Mouse (Mus musculus): ENCODE data around the gene Epb41l2.

The Epb41l2 gene

DNA sequence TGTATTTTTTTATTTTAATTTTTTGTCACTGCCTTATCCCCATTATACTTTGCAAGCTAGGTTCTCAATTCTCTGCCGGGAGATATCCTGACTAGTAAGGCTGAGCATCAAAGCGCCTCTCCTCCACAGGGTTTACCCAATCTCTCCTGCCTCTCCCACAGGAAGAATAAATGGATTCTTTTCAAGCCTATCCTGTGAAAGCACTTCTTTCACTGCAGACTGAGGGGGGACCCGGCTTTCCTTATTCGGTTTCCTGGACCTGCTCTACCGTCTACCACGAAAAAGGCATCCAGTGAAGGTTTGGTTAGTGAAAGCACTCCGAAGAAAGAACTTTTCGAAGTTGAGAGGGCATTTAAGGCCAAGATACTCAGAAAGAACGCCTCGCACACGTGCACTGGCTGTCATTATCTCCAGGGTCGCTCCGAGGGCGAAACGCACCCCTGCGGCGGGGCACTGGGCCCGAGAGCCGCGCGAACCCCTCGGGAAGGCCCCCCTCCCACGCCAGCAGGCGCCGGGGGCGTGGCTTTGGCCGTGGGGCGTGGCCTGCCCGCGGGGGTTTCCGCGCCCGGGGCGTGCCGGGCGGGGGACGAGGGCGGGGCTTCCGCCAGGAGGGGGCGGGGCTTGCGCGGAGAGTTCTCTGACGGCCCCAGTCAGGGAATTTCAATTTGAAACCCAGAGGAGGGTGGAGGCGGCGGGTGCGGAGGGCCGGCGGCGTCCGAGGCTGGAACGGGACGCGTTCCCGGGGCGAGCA is at the start of gene Epb41l2:
Gene Epb41l2 (plus strand): TSS at position 591 of the 751 bp plus-strand sequence.
- peak; percentile 75 for DNase-seq (ENCODE audit: low read depth, low spot score)

GRCm38 (mm10) chr10:25309996-25310395 is 49.6 kb upstream of the Epb41l2 start:
- no peak for DNase-seq (ENCODE audit: low read depth, low spot score)

GRCm38 (mm10) chr10:25310736-25311135 is 48.9 kb upstream of the Epb41l2 start:
- no peak for DNase-seq (ENCODE audit: low read depth, low spot score)

DNA sequence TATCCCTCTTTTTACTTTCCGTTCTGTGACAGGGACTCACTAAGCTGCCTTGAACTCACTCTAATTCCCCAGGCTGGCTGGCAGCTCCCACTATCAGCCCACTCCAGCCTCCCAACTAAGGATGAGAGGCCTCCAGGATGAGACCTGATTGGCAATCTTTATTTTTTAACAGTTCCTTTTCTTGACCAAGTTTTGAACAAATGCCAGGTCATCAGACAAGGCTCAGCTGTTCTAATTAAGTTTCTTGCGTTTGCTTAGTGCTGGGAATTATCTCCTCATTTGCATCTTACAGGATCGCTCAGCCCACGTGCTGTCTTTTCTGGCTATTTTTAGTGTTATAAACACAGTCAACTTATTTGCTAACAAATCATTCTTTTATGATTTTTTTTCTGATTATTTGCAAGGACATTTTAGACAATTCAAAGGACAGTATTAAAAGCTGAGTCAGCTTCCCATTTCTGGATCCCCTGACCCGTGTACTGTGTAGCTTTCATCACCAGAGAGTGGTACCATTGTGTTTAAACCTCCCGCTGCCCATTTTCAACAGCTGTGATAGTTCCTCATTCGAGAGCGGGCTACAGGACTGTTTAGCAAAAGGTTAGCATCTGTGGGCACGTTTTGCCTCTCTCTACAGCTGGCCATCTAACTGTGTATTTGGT is 47.9 kb upstream of the Epb41l2 start:
- no peak for DNase-seq (ENCODE audit: low read depth, low spot score)

- DNase-seq (ENCODE audit: low read depth, low spot score), result no peak
These were observed 45.6 kb upstream of the Epb41l2 start for GRCm38 (mm10) chr10:25313856-25314584.

DNA sequence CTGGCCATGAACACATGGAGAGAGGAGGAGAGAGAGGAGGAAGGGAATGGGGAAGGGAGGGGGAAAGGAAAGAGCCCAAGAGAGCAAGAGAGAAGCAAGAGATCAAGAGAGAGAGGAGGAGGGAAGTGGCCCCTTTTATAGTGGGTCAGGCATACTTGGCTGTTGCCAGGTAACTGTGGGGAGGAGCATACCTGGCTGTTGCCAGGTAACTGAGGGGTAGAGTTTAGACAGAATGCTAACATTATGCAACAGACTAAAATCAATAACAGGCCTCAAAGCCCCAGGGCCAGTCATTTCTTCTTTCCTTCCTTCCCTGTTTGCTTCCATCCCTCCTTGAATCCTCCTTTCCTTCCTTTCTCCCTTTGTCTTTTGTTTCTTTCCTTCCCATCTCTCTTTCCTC is 41.9 kb upstream of the Epb41l2 start:
- no peak for DNase-seq (ENCODE audit: low read depth, low spot score)

DNA sequence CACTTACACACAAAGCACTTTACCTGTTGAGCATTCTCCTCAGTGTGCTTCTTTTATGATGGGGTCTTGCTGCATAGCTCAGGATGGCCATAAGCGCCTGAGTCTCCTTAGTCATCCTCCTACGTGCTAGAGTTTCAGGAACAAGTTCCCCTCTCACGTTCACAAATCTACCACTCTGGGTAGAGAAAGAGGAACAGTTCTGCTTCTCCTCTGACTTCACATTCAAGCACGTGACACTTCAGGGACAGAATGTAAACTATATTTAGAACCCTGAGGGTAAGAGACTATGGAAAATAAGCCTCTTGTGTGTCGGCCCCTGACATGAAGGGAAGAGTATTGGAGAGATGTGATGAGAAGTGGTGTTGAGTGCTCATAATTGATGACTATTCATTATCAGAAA is 41.2 kb upstream of the Epb41l2 start:
- no peak for DNase-seq (ENCODE audit: low read depth, low spot score)

- DNase-seq (ENCODE audit: low read depth, low spot score), result no peak
These were observed 40.1 kb upstream of the Epb41l2 start for GRCm38 (mm10) chr10:25319531-25319930.

GRCm38 (mm10) chr10:25321198-25321597 is 38.4 kb upstream of the Epb41l2 start:
- no peak for DNase-seq (ENCODE audit: low read depth, low spot score)

- DNase-seq (ENCODE audit: low read depth, low spot score), result peak; percentile 10
These were observed 33.9 kb upstream of the Epb41l2 start for GRCm38 (mm10) chr10:25325690-25326089.

- DNase-seq (ENCODE audit: low read depth, low spot score), result peak; percentile 24
These were observed 32.1 kb upstream of the Epb41l2 start for GRCm38 (mm10) chr10:25327511-25327910.

- no peak for DNase-seq (ENCODE audit: low read depth, low spot score)
These were observed 29.5 kb upstream of the Epb41l2 start for GRCm38 (mm10) chr10:25330094-25330493.

DNA sequence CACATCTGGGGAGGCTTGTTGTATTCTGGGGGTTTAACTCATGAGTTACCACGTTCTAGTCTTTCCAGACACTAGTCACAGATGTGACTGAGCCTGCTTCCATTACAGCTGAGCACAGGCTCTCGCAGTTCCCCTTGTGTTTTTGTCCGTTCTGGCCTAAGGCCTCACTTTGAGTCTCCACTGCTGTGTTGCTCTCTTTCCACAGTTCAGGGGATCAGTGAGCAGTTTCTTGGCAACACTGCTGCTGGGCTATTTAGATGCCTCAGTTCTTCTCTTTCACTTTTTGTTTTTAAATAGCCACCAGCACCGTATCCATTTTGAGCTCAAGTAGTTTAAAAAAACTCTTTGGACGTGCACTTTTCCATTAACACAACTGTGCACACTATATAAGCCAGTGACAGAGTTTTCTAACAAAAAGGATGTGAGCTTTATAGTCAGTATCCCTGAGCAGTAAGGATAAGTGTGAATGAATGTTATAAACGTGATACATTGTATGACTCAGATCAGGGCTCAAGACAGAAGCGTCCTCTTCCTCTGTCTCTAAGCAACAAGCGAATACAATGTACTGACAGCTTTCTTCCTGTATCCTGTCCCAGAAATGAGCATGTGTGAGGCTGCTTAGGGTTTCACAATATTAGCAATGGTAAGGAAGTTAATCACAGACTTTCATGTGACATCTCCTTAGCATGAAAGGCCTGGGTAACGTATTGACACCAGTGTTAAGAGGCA is 28.1 kb upstream of the Epb41l2 start:
- peak; percentile 78 for DNase-seq (ENCODE audit: low read depth, low spot score)

DNA sequence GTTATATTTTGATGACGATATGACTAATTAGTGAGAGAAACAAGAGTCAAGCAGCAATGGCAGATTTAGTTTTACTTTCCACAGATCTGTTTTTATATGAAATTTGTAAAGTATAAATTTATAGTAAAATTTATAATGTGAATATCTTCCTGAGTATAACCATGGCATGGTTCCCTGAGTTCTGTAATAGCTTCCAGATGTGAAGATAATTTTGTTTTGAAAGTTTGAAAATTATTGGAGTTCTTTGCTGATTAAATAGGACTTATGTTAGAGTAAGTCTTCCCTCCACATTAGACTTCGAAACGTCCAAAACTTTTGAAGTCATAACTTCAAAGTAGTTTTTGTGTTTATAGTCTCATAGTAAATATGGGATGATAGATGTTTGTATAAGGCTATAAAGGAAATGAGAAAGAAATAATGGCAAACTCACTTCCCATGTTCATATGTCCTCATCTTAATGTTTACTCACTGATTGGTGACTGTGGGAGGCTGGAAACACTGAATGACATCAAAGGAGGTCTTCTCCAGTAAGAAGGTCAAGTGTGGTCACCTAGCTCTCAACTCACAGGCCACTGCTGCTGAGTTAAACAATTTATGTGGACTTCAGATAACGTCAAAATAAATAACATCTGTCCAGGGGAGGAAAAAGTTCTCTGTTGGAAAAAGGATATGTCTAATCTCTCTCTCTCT is 26.1 kb upstream of the Epb41l2 start:
- DNase-seq (ENCODE audit: low read depth, low spot score), result peak; percentile 47

GRCm38 (mm10) chr10:25340675-25341074 is 18.9 kb upstream of the Epb41l2 start:
- DNase-seq (ENCODE audit: low read depth, low spot score), result peak; percentile 88

DNA sequence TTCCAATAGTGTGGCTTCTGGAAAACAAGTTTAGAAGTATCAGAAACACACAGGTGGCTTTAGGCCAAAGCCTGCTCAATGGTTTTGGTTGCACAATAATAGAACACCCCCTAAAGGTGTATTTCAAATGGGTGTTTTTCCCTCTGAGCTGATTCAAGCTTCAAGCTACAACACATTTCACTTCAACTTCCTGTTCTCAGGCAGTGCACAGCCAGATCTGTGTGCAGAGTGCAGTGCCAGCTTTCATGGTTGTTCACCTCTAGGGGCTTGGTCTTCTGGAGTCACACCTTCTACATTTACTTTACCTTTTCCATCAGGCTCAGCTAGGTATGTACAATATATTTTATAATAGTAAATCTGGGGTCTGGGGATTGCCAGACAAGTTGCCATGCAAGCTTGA is 16.8 kb upstream of the Epb41l2 start:
- no peak for DNase-seq (ENCODE audit: low read depth, low spot score)

- DNase-seq (ENCODE audit: low read depth, low spot score), result no peak
These were observed 5.7 kb upstream of the Epb41l2 start for GRCm38 (mm10) chr10:25353941-25354340.

- DNase-seq (ENCODE audit: low read depth, low spot score), result no peak
These were observed 5.2 kb upstream of the Epb41l2 start for GRCm38 (mm10) chr10:25354390-25354789.

DNA sequence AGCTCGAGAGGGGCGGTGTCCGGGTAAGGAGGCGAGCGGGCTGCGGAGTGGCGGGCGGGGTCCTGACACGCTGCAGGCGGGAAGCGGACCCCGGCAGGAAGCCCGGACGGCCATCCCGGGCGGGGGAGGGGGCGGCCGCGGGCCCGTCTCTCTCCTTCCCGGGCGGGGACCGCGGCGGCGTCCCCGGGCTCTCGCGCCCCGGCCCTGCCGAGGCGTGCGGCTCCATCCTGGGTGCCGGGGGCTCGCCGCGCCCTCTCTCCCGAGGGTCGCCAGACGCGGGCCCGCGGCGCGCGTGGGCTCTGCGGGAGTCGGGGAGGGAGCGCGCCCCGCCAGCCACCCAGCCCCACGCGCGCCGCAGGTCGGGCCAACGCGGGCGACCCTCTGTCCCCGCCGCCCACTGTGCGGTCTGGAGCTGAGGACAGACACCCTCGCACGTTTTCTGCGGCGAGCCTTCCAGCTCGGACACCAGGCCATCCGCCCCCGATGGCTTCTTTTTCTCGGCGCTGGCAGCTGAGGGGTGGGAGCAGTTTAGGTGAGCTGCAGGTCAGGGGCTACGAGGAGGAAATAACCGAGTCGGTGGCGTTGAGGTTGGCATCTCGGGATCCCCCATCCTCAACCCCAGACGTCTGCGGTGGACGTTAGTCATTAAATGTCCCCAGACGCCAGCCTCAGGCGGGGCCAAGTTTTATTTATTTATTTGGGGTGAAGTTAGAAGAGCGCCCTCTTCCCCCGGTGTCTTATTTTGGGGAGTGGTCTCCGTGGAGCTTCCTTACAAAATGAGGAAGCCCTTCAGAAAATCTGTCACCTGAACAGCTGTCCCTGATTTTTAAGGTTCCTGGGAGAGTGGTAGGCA is 587 bp downstream of the Epb41l2 start:
- DNase-seq (ENCODE audit: low read depth, low spot score), result peak; percentile 39

DNA sequence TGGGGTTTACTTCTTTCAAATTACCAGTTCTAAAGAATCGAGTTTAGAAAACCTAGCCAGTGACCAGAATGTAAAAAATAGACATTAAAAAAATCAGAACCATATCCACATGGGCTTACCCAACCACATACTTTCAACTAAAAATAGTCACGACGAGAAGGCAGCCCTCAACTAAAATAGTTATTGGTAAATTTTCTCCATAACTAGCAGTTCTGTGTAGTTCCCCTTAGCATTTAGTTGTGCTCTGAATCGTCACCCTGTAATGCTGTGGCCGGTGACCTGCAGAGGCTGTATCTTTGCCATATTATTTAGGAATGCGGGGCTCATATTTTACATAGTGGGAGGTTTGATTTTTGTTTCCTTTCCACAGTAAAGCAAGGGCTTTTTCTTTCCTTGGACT is 2.6 kb downstream of the Epb41l2 start:
- no peak for DNase-seq (ENCODE audit: low read depth, low spot score)
